Mouse (Mus musculus) limb, embryonic 14.5 days (tissue): ENCODE data around the gene Cblb. TPM values are rescaled to one million over a fixed set of nuclear protein-coding genes. Genes with fewer than 3 reads are reported as not detected.

Experiments used
- ATAC-seq: fragments of 200-750 bp; cut with Nextera tagmentation; 2 replicates; pipeline ENCODE4 v1.8.0; 2017; ENCODE audit warnings: low read depth, moderate number of reproducible peaks, moderate TSS enrichment; ENCODE audit not compliant: low FRiP score
- DNase-seq: peaks from one replicate; pipeline ENCODE4 v3.0.0-alpha.2; 2015; ENCODE audit warnings: low spot score
- H3K27ac ChIP-seq: fragments of 300-500 bp; sonication (generic); replicated peaks from 2 replicates; pipeline ENCODE4 v1.5.1; 2014; ENCODE audit warnings: low read depth, mild to moderate bottlenecking, low read length, moderate library complexity, mixed read lengths
- H3K27me3 ChIP-seq: fragments of 300-500 bp; sonication (generic); 2 replicates; pipeline ENCODE4 v1.6.1; 2014; ENCODE audit warnings: low read length, mixed read lengths; ENCODE audit not compliant: control insufficient read depth, insufficient read depth
- H3K36me3 ChIP-seq: fragments of 300-500 bp; sonication (generic); 2 replicates; pipeline ENCODE4 v1.6.1; 2014; ENCODE audit warnings: mild to moderate bottlenecking, low read length, moderate library complexity, mixed read lengths; ENCODE audit not compliant: control insufficient read depth, insufficient read depth
- H3K4me1 ChIP-seq: fragments of 300-500 bp; sonication (generic); 2 replicates; pipeline ENCODE4 v1.6.1; 2014; ENCODE audit warnings: antibody characterized with exemption, low read length, mixed read lengths; ENCODE audit not compliant: control insufficient read depth, insufficient read depth
- H3K4me2 ChIP-seq: fragments of 300-500 bp; sonication (generic); replicated peaks from 2 replicates; pipeline ENCODE4 v1.6.1; 2014; ENCODE audit warnings: low read depth, mild to moderate bottlenecking, low read length, moderate library complexity; ENCODE audit not compliant: severe bottlenecking
- H3K4me3 ChIP-seq: fragments of 300-500 bp; sonication (generic); replicated peaks from 2 replicates; pipeline ENCODE4 v1.5.1; 2014; ENCODE audit warnings: low read length
- H3K9ac ChIP-seq: fragments of 300-500 bp; sonication (generic); 2 replicates; pipeline ENCODE4 v1.6.1; 2014; ENCODE audit warnings: mild to moderate bottlenecking, low read depth, low read length, moderate library complexity; ENCODE audit not compliant: severe bottlenecking
- H3K9me3 ChIP-seq: fragments of 300-500 bp; sonication (generic); 2 replicates; pipeline ENCODE4 v1.6.1; 2016; ENCODE audit warnings: low read length; ENCODE audit not compliant: control insufficient read depth
- POLR2A ChIP-seq: fragments of 200-500 bp; IDR thresholded peaks from 2 replicates; pipeline ENCODE4 v1.8.0; 2012; ENCODE audit warnings: inconsistent platforms, mild to moderate bottlenecking, moderate library complexity, borderline replicate concordance; ENCODE audit not compliant: insufficient read depth, insufficient read length; ENCODE audit errors: extremely low read depth
- WGBS: fragments of 180-500 bp; shearing (Covaris S2); extraction: QIAGEN DNeasy Blood & Tissue Kit; methylation state at CpG from one replicate; pipeline ENCODE4 v1.1.7; 2014; 5-methylcytosine and 5-hydroxymethylcytosine counted together
- polyA plus RNA-seq, 2 experiments: library from polyadenylated mRNA; depleted of rRNA in 1 of 2; stranded (reverse) in 1 of 2; unstranded in 1 of 2; fragments of >200 nt; fragmentation: Nextera tagmentation in 1 of 2; extraction: Ambion mirVana in 1 of 2; gene quantifications; 2 replicates each; pipeline versions ENCODE4 v1.2.1 to v1.2.3; 2012 to 2014

The Cblb gene
- polyA plus RNA-seq, 2 experiments: 16.9 to 23.7 TPM

GRCm38 (mm10) chr16:52094735-52095459, 63.9 kb downstream of the Cblb start:
- Histone ChIP-seq H3K9me3 (no peaks in the 10 kb centered on the region), H3K27ac (no peak overlapping the region), H3K36me3 (peaks cover 5% of the 10 kb centered on the region), H3K4me1 (peaks cover 16% of the 10 kb centered on the region), H3K27me3 (no peaks in the 10 kb centered on the region), H3K4me3 (no peak overlapping the region), H3K9ac (no peak overlapping the region), H3K4me2 (no peak overlapping the region)
- ATAC-seq (no peak), DNase-seq (no peak)
- WGBS: 88% methylated on average over 10 of the region's 10 CpGs
- TF ChIP-seq POLR2A: no peak

- ATAC-seq (no peak), DNase-seq (no peak)
- Histone ChIP-seq H3K9me3 (no peaks in the 10 kb centered on the region), H3K9ac (no peak overlapping the region), H3K4me2 (no peak overlapping the region), H3K27ac (no peak overlapping the region), H3K27me3 (no peaks in the 10 kb centered on the region), H3K4me3 (no peak overlapping the region), H3K36me3 (peaks cover 2% of the 10 kb centered on the region), H3K4me1 (peaks cover 15% of the 10 kb centered on the region)
- WGBS: 82% methylated on average over 3 of the region's 3 CpGs
- TF ChIP-seq POLR2A: no peak
Measured at GRCm38 (mm10) chr16:52095643-52096042, 64.6 kb downstream of the Cblb start.

GRCm38 (mm10) chr16:52100466-52100865, 69.4 kb downstream of the Cblb start:
- Histone ChIP-seq H3K4me1 (no peaks in the 10 kb centered on the region; the same call in 1 of the 2 replicates), H3K4me2 (no peak overlapping the region), H3K36me3 (peaks cover 2% of the 10 kb centered on the region; the same call in 1 of the 2 replicates), H3K9me3 (no peaks in the 10 kb centered on the region), H3K4me3 (no peak overlapping the region), H3K27me3 (no peaks in the 10 kb centered on the region), H3K9ac (no peak overlapping the region), H3K27ac (no peak overlapping the region)
- no peak for ATAC-seq
- TF ChIP-seq POLR2A: no peak
- DNase-seq: no peak
- WGBS: 72% methylated on average over 6 of the region's 6 CpGs

- no peaks in the 10 kb centered on the region; the same call in 1 of the 2 replicates for H3K4me1 ChIP-seq
- H3K4me3 ChIP-seq: no peak overlapping the region
- H3K4me2 ChIP-seq: no peak overlapping the region
- DNase-seq (no peak), ATAC-seq (no peak)
- TF ChIP-seq POLR2A: no peak
- peaks cover 2% of the 10 kb centered on the region; the same call in 1 of the 2 replicates for H3K36me3 ChIP-seq
- 90% methylated on average over 9 of the region's 9 CpGs for WGBS
- no peak overlapping the region for H3K9ac ChIP-seq
- H3K27me3 ChIP-seq: no peaks in the 10 kb centered on the region
- no peaks in the 10 kb centered on the region for H3K9me3 ChIP-seq
- no peak overlapping the region for H3K27ac ChIP-seq
Measured at GRCm38 (mm10) chr16:52104608-52105007, 73.6 kb downstream of the Cblb start.

- no peak for TF ChIP-seq POLR2A
- H3K4me3 ChIP-seq: no peak overlapping the region
- H3K4me2 ChIP-seq: no peak overlapping the region
- H3K9me3 ChIP-seq: no peaks in the 10 kb centered on the region
- H3K36me3 ChIP-seq: peaks cover 3% of the 10 kb centered on the region
- 68% methylated on average over 5 of the region's 5 CpGs for WGBS
- H3K9ac ChIP-seq: no peak overlapping the region
- DNase-seq (no peak), ATAC-seq (no peak)
- no peak overlapping the region for H3K27ac ChIP-seq
- H3K27me3 ChIP-seq: no peaks in the 10 kb centered on the region
- no peaks in the 10 kb centered on the region for H3K4me1 ChIP-seq
Measured at GRCm38 (mm10) chr16:52107836-52108235, 76.8 kb downstream of the Cblb start.

GRCm38 (mm10) chr16:52114473-52114872, 83.4 kb downstream of the Cblb start:
- WGBS: 76% methylated on average over 4 of the region's 4 CpGs

More at GRCm38 (mm10) chr16:52114473-52114872, 83.4 kb downstream of the Cblb start:
- 0 out of 2 replicates have a peak, but pooled peaks cover 3% of the 10 kb centered on the region for H3K4me1 ChIP-seq
- no peak overlapping the region for H3K27ac ChIP-seq
- H3K9ac ChIP-seq: no peak overlapping the region
- H3K4me2 ChIP-seq: no peak overlapping the region
- ATAC-seq (no peak), DNase-seq (no peak)
- peaks cover 5% of the 10 kb centered on the region for H3K36me3 ChIP-seq
- H3K9me3 ChIP-seq: no peaks in the 10 kb centered on the region
- H3K4me3 ChIP-seq: no peak overlapping the region
- TF ChIP-seq POLR2A: no peak
- H3K27me3 ChIP-seq: no peaks in the 10 kb centered on the region
